Mouse (Mus musculus) liver, embryonic 14.5 days (tissue): ENCODE results near the gene Dusp1. TPM values are rescaled to one million over a fixed set of nuclear protein-coding genes. Genes with fewer than 3 reads are reported as not detected.

Experiments
- ATAC-seq: fragments of 200-750 bp; cut with Nextera tagmentation; 2 replicates; pipeline ENCODE4 v1.8.0; 2017; ENCODE audit warnings: moderate number of reproducible peaks, mild to moderate bottlenecking, moderate library complexity; ENCODE audit not compliant: insufficient read depth
- DNase-seq, 3 experiments: peaks; one replicate each; pipeline ENCODE4 v3.0.0-alpha.2; 2012 to 2013; ENCODE audit warnings: low read depth in 3 of 3, low spot score in 3 of 3
- H3K27ac ChIP-seq: fragments of 300-500 bp; sonication (generic); 2 replicates; pipeline ENCODE4 v1.5.1; 2014; ENCODE audit warnings: moderate library complexity, mild to moderate bottlenecking, control low read depth, inconsistent platforms
- H3K27me3 ChIP-seq: fragments of 300-500 bp; sonication (generic); 2 replicates; pipeline ENCODE4 v1.6.1; 2014; ENCODE audit warnings: mild to moderate bottlenecking, low read length, moderate library complexity; ENCODE audit not compliant: control insufficient read depth, insufficient read depth
- H3K36me3 ChIP-seq: fragments of 300-500 bp; sonication (generic); replicated peaks from 2 replicates; pipeline ENCODE4 v1.6.1; 2014; ENCODE audit warnings: low read depth; ENCODE audit not compliant: control insufficient read depth, insufficient read depth
- H3K4me1 ChIP-seq, 2 experiments: fragments of 200-500 bp in 1 of 2; fragments of 300-500 bp in 1 of 2; sonication (generic) in 1 of 2; replicated peaks; 2 replicates each; pipeline ENCODE4 v1.6.1; 2012 to 2014; ENCODE audit warnings: antibody characterized with exemption in 1 of 2, inconsistent platforms in 1 of 2, low read length in 1 of 2; ENCODE audit not compliant: control insufficient read depth in 2 of 2, insufficient read depth in 2 of 2
- H3K4me2 ChIP-seq: fragments of 300-500 bp; sonication (generic); 2 replicates; pipeline ENCODE4 v1.6.1; 2014; ENCODE audit warnings: low read depth, mild to moderate bottlenecking, control low read depth, moderate library complexity
- H3K4me3 ChIP-seq, 2 experiments: fragments of 200-500 bp in 1 of 2; fragments of 300-500 bp in 1 of 2; sonication (generic) in 1 of 2; 2 replicates each; pipeline ENCODE4 v1.5.1; 2012 to 2014; ENCODE audit warnings: low read depth in 2 of 2, low read length in 2 of 2, mild to moderate bottlenecking in 2 of 2, control low read depth in 1 of 2, inconsistent platforms in 1 of 2, moderate library complexity in 1 of 2; ENCODE audit not compliant: insufficient read depth in 1 of 2
- H3K9ac ChIP-seq: fragments of 300-500 bp; sonication (generic); replicated peaks from 2 replicates; pipeline ENCODE4 v1.6.1; 2014; ENCODE audit warnings: mild to moderate bottlenecking, control low read depth, moderate library complexity
- H3K9me3 ChIP-seq: fragments of 300-500 bp; sonication (generic); 2 replicates; pipeline ENCODE4 v1.6.1; 2016; ENCODE audit warnings: low read length, mixed read lengths; ENCODE audit not compliant: control insufficient read depth
- CTCF ChIP-seq: IDR thresholded peaks from 2 replicates; pipeline ENCODE4 v1.5.1; 2016; ENCODE audit warnings: antibody characterized with exemption, low read depth, control low read depth
- EP300 ChIP-seq: IDR thresholded peaks from 2 replicates; pipeline ENCODE4 v1.6.1; 2016; ENCODE audit warnings: antibody characterized with exemption, low read depth
- WGBS: fragments of 180-500 bp; shearing (Covaris S2); extraction: QIAGEN DNeasy Blood & Tissue Kit; methylation state at CpG from one replicate; pipeline ENCODE4 v1.1.7; 2014; ENCODE audit not compliant: insufficient replicate concordance; 5-methylcytosine and 5-hydroxymethylcytosine counted together
- polyA plus RNA-seq, 2 experiments: library from polyadenylated mRNA; depleted of rRNA in 1 of 2; stranded (reverse) in 1 of 2; unstranded in 1 of 2; fragments of >200 nt; fragmentation: Nextera tagmentation in 1 of 2; extraction: Ambion mirVana in 1 of 2; gene quantifications; 2 replicates each; pipeline versions ENCODE4 v1.2.1 to v1.2.3; 2012 to 2014

Gene Dusp1
- polyA plus RNA-seq, 2 experiments = 25.0 to 25.9 TPM

DNA sequence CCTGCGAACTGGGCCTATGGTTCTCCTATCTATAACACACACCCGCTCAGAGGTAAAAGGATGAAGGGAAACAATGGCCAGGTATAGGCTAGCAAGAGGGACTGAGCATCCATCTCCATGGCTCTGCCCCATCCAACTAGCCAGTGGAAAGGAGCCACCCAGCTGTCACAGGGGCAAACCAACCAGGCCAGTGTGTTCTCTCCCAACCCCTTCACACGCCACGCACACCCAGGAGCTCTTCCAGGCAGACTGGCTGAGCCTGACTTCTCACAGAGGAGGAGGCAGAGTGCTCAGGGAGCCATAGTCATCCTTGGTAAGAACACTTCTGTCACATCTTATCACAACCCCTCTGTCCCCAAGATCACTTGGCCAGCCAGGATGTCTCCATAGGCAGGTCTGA lies 74.0 kb downstream of the Dusp1 start:
- DNase-seq (no peak), ATAC-seq (no peak)
- no peaks in the 10 kb centered on the region for H3K9me3 ChIP-seq
- TF ChIP-seq CTCF = no peak
- no peak for TF ChIP-seq EP300
- no peak overlapping the region for H3K27ac ChIP-seq
- H3K4me2 ChIP-seq = no peak overlapping the region
- no peaks in the 10 kb centered on the region for H3K4me1 ChIP-seq
- 72% methylated on average over 4 of the region's 4 CpGs for WGBS
- H3K9ac ChIP-seq = no peak overlapping the region
- no peaks in the 10 kb centered on the region for H3K27me3 ChIP-seq
- H3K4me3 ChIP-seq = no peak overlapping the region
- H3K36me3 ChIP-seq = no peaks in the 10 kb centered on the region

- H3K9ac ChIP-seq = no peak overlapping the region
- H3K4me2 ChIP-seq = no peak overlapping the region
- no peaks in the 10 kb centered on the region for H3K4me1 ChIP-seq
- no peak for TF ChIP-seq CTCF
- H3K27me3 ChIP-seq = no peaks in the 10 kb centered on the region
- no peaks in the 10 kb centered on the region for H3K36me3 ChIP-seq
- WGBS = 46% methylated on average over 5 of the region's 5 CpGs
- DNase-seq (no peak), ATAC-seq (no peak)
- no peak overlapping the region for H3K27ac ChIP-seq
- no peaks in the 10 kb centered on the region for H3K9me3 ChIP-seq
- no peak overlapping the region for H3K4me3 ChIP-seq
These were observed 74.7 kb downstream of the Dusp1 start for GRCm38 (mm10) chr17:26487266-26487665.

DNA sequence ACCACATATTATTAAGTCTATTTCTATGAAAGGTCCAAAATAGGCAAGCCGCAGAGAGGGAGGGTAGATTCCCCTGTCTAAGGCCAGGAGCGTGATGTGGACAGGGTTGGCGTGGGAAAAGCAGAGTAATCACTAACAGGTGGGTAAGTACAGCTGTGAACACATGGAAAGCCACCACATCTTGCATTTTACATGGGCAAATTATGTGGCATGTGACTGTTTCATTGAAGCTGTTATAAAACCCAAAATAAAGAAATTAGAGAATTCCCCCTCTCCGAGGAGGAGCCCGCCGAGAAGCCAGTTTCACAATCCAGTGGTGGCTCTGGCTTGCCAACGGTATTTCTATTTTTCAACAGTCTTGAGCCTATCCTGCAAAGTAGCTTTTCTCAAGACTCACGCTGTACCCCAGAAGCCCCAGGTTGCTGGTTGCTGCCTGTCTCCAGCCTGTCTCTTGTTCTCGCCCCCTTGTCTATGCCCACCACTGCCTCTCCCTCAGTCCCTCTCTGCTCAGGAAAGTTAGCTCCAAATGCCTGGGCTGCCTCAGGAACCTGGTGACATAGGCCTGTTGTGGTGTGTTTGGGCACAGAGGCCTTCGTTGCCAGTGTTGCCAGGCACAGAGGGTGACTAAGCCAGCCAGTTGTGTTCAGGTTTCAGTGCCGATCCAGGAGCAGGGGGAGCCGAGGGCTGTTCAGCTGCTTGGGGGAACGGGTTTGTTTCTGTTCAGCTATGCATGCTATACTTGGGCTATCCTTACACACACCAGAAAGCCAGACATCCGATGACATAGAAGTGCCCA lies 77.1 kb downstream of the Dusp1 start:
- TF ChIP-seq EP300 (no peak), CTCF (no peak)
- Histone ChIP-seq H3K9ac (no peak overlapping the region), H3K27me3 (no peaks in the 10 kb centered on the region), H3K36me3 (no peaks in the 10 kb centered on the region), H3K4me3 (no peak overlapping the region), H3K9me3 (no peaks in the 10 kb centered on the region), H3K4me2 (no peak overlapping the region), H3K27ac (no peak overlapping the region), H3K4me1 (no peaks in the 10 kb centered on the region)
- DNase-seq = no peak
- no peak for ATAC-seq
- 74% methylated on average over 14 of the region's 14 CpGs for WGBS

- H3K9ac ChIP-seq = no peak overlapping the region
- DNase-seq = no peak
- ATAC-seq = no peak
These were observed 81.0 kb downstream of the Dusp1 start for GRCm38 (mm10) chr17:26480956-26481355.

GRCm38 (mm10) chr17:26479619-26480018 lies 82.3 kb downstream of the Dusp1 start:
- ATAC-seq = no peak
- WGBS = 68% methylated on average over 6 of the region's 6 CpGs
- Histone ChIP-seq H3K27me3 (no peaks in the 10 kb centered on the region), H3K9me3 (no peaks in the 10 kb centered on the region), H3K36me3 (no peaks in the 10 kb centered on the region), H3K9ac (no peak overlapping the region), H3K27ac (no peak overlapping the region), H3K4me3 (no peak overlapping the region), H3K4me1 (no peaks in the 10 kb centered on the region), H3K4me2 (no peak overlapping the region)
- DNase-seq = no peak
- TF ChIP-seq CTCF (no peak), EP300 (no peak)

More at GRCm38 (mm10) chr17:26480956-26481355, 81.0 kb downstream of the Dusp1 start:
- no peaks in the 10 kb centered on the region for H3K27me3 ChIP-seq
- H3K9me3 ChIP-seq = no peaks in the 10 kb centered on the region
- H3K4me2 ChIP-seq = no peak overlapping the region
- TF ChIP-seq CTCF (no peak), EP300 (no peak)
- H3K27ac ChIP-seq = no peak overlapping the region
- no peak overlapping the region for H3K4me3 ChIP-seq
- H3K36me3 ChIP-seq = no peaks in the 10 kb centered on the region
- 45% methylated on average over 4 of the region's 4 CpGs for WGBS
- H3K4me1 ChIP-seq = no peaks in the 10 kb centered on the region
